Mouse (Mus musculus) limb, embryonic 11.5 days (tissue): ENCODE results near the gene Myh8. TPM values are rescaled to one million over a fixed set of nuclear protein-coding genes. Genes with fewer than 3 reads are reported as not detected.

Experiments used
- ATAC-seq: fragments of 200-750 bp; cut with Nextera tagmentation; 2 replicates; pipeline ENCODE4 v1.8.0; 2017; ENCODE audit warnings: low read depth; ENCODE audit not compliant: insufficient number of reproducible peaks, low FRiP score, low TSS enrichment
- DNase-seq: peaks from one replicate; pipeline ENCODE4 v3.0.0-alpha.2; 2015; ENCODE audit warnings: low spot score
- H3K27ac ChIP-seq: fragments of 300-500 bp; sonication (generic); replicated peaks from 2 replicates; pipeline ENCODE4 v1.5.1; 2014; ENCODE audit warnings: low read depth, mild to moderate bottlenecking, low read length
- H3K27me3 ChIP-seq: fragments of 300-500 bp; sonication (generic); 2 replicates; pipeline ENCODE4 v1.6.1; 2014; ENCODE audit warnings: mild to moderate bottlenecking, low read length, mixed read lengths; ENCODE audit not compliant: control insufficient read depth, insufficient read depth
- H3K36me3 ChIP-seq: fragments of 300-500 bp; sonication (generic); 2 replicates; pipeline ENCODE4 v1.6.1; 2014; ENCODE audit warnings: mild to moderate bottlenecking, low read length, moderate library complexity, mixed read lengths; ENCODE audit not compliant: control insufficient read depth, insufficient read depth
- H3K4me1 ChIP-seq: fragments of 300-500 bp; sonication (generic); 2 replicates; pipeline ENCODE4 v1.6.1; 2014; ENCODE audit warnings: low read length, mixed read lengths; ENCODE audit not compliant: control insufficient read depth, insufficient read depth
- H3K4me2 ChIP-seq: fragments of 300-500 bp; sonication (generic); 2 replicates; pipeline ENCODE4 v1.6.1; 2014; ENCODE audit warnings: low read depth, mild to moderate bottlenecking, moderate library complexity; ENCODE audit not compliant: severe bottlenecking
- H3K4me3 ChIP-seq: fragments of 300-500 bp; sonication (generic); 2 replicates; pipeline ENCODE4 v1.5.1; 2014; ENCODE audit warnings: low read depth, low read length
- H3K9ac ChIP-seq: fragments of 300-500 bp; sonication (generic); 2 replicates; pipeline ENCODE4 v1.6.1; 2014; ENCODE audit warnings: mild to moderate bottlenecking, low read length
- H3K9me3 ChIP-seq: fragments of 300-500 bp; sonication (generic); 2 replicates; pipeline ENCODE4 v1.6.1; 2016; ENCODE audit warnings: low read length; ENCODE audit not compliant: control insufficient read depth
- WGBS: fragments of 180-500 bp; shearing (Covaris S2); extraction: QIAGEN DNeasy Blood & Tissue Kit; methylation state at CpG from one replicate; pipeline ENCODE4 v1.1.7; 2014; 5-methylcytosine and 5-hydroxymethylcytosine counted together
- polyA plus RNA-seq: library from polyadenylated mRNA; unstranded; fragments of >200 nt; fragmentation: Nextera tagmentation; extraction: Ambion mirVana; gene quantifications from 2 replicates; pipeline ENCODE4 v1.2.1, GENCODE M21; 2014

The Myh8 gene
- 0.04 and 0.31 TPM in 2 replicates for polyA plus RNA-seq

DNA sequence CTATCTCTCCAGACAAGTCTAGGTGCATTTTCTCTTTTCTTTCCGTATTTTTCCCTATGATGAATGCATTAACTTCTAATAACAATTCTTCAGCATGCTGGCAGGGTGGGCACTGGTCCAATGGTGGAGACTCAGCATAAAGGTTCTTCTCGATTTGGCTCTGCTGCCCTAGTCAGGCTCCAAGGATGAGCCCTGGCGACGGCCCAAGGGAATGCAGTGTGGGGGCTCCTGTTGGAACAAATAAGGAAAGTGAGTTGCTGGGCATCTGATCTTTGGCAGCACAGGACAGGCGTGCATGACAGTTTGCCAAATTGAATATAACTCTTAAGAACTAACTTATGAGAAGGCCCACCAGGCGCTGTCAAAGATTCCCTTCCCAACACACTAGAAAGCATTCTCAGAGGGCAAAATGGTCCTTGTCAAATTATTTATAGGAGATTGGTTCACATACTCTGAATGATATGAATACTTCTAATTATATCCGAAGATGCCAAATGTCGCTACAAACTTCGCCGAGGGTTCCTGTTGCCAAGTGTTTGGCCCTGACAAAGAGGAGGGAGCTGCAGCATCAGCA lies at the start of gene Myh8:
Myh8 (plus strand) TSS at position 524 of the 574 bp plus-strand sequence.
- 90% methylated on average over 10 of the region's 10 CpGs for WGBS
- no peak for ATAC-seq

DNA sequence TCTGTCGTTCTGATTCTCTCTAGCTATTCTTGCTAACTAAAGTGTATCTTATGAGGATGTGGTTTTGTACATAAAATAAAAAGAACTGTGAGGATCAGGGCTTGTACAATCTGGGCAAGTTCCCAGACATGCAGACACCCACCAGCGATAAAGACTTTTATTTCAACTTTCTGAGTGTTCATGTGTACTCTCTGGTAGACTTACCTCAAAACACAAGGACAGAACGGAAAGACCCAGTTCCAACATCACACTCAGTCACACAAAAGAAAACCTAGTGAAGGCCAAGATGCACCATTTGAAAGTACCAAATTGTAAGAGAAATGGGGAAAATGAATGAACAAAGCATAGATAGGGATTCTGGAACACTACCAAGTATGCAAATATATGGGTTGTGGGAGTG lies 48.2 kb upstream of the Myh8 start:
- DNase-seq (no peak), ATAC-seq (no peak)
- Histone ChIP-seq H3K4me3 (no peak overlapping the region), H3K9ac (no peak overlapping the region), H3K4me1 (no peaks in the 10 kb centered on the region), H3K36me3 (no peaks in the 10 kb centered on the region), H3K9me3 (no peaks in the 10 kb centered on the region), H3K4me2 (no peak overlapping the region), H3K27me3 (no peaks in the 10 kb centered on the region), H3K27ac (no peak overlapping the region)
- 85% methylated on average over 3 of the region's 3 CpGs for whole genome bisulfite sequencing

More for the DNA sequence above, at the start of gene Myh8:
- Histone ChIP-seq H3K27me3 (no peaks in the 10 kb centered on the region), H3K36me3 (no peaks in the 10 kb centered on the region), H3K9ac (no peak within 1 kb of the TSS), H3K4me1 (no peaks in the 10 kb centered on the region), H3K27ac (no peak within 1 kb of the TSS), H3K9me3 (no peaks in the 10 kb centered on the region), H3K4me2 (no peak within 1 kb of the TSS), H3K4me3 (no peak within 1 kb of the TSS)
- no peak for DNase-seq

DNA sequence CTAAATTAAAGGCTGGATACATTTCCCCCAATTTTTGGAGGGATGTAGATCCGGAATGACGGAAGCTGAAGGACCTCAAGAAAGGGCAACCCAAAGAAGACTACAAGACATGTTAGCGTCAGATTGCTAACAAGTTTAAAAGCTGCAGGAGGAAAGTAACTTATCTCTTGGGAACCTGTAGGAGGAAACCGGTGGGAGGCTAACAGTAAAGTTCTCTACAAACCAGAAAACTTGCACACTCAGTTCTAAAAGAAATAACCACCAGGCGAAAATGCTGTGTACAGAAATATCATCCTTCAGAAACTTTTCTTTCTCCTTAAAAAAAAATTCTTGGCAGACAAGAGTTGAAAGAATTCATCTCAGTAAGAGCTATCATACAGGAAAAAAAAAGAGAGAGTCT lies 47.8 kb upstream of the Myh8 start:
- Histone ChIP-seq H3K9ac (no peak overlapping the region), H3K36me3 (no peaks in the 10 kb centered on the region), H3K4me1 (no peaks in the 10 kb centered on the region), H3K4me2 (no peak overlapping the region), H3K27ac (no peak overlapping the region), H3K27me3 (no peaks in the 10 kb centered on the region), H3K9me3 (no peaks in the 10 kb centered on the region), H3K4me3 (no peak overlapping the region)
- 86% methylated on average over 5 of the region's 5 CpGs for whole genome bisulfite sequencing
- ATAC-seq = no peak
- no peak for DNase-seq

GRCm38 (mm10) chr11:67229946-67230345 lies 47.0 kb upstream of the Myh8 start:
- no peak for ATAC-seq
- WGBS = 83% methylated on average over 2 of the region's 2 CpGs
- no peak overlapping the region for H3K4me3 ChIP-seq
- no peaks in the 10 kb centered on the region for H3K4me1 ChIP-seq
- no peaks in the 10 kb centered on the region for H3K9me3 ChIP-seq
- no peak for DNase-seq
- H3K27ac ChIP-seq = no peak overlapping the region
- H3K4me2 ChIP-seq = no peak overlapping the region
- H3K36me3 ChIP-seq = no peaks in the 10 kb centered on the region
- no peaks in the 10 kb centered on the region for H3K27me3 ChIP-seq
- no peak overlapping the region for H3K9ac ChIP-seq

GRCm38 (mm10) chr11:67235639-67236358 lies 41.1 kb upstream of the Myh8 start:
- no peak for ATAC-seq
- H3K27me3 ChIP-seq = no peaks in the 10 kb centered on the region
- H3K9ac ChIP-seq = no peak overlapping the region
- H3K4me3 ChIP-seq = no peak overlapping the region
- no peak overlapping the region for H3K27ac ChIP-seq
- WGBS = 55% methylated on average over 5 of the region's 5 CpGs
- no peaks in the 10 kb centered on the region for H3K36me3 ChIP-seq
- peak; percentile 63 for DNase-seq
- no peak overlapping the region for H3K4me2 ChIP-seq
- no peaks in the 10 kb centered on the region for H3K4me1 ChIP-seq
- no peaks in the 10 kb centered on the region for H3K9me3 ChIP-seq

GRCm38 (mm10) chr11:67236799-67237198 lies 40.1 kb upstream of the Myh8 start:
- Histone ChIP-seq H3K9ac (no peak overlapping the region), H3K9me3 (no peaks in the 10 kb centered on the region), H3K27me3 (no peaks in the 10 kb centered on the region), H3K4me1 (no peaks in the 10 kb centered on the region), H3K4me3 (no peak overlapping the region), H3K36me3 (no peaks in the 10 kb centered on the region), H3K27ac (no peak overlapping the region), H3K4me2 (no peak overlapping the region)
- ATAC-seq (no peak), DNase-seq (no peak)
- WGBS = 83% methylated on average over 9 of the region's 9 CpGs

GRCm38 (mm10) chr11:67237481-67238079 lies 39.3 kb upstream of the Myh8 start, which contains the start of gene Myh4:
Gene Myh4, plus strand, starts transcription at chr11:67238029.
- H3K27ac ChIP-seq = no peak within 1 kb of the TSS
- no peak for DNase-seq
- WGBS = 71% methylated on average over 5 of the region's 5 CpGs

DNA sequence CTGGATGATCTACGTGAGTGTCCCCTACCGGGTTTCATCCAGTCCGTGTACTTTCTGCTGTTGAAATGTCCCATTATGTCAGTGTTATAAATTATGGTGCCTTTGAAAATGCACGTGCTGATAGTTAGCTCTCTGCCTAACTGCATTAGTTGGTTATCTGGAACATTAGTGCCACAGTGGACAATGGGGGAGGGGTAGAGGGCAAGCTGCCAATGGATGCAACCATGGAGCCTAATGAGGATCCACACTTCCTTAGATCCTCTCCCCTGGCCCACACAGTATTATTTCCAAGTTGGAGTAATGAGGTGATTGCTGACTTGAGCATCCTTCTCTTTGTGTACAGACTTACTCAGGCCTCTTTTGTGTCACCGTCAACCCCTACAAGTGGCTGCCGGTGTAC lies 35.9 kb upstream of the Myh8 start:
- no peak overlapping the region for H3K9ac ChIP-seq
- DNase-seq = no peak
- H3K4me3 ChIP-seq = no peak overlapping the region
- no peak overlapping the region for H3K27ac ChIP-seq
- ATAC-seq = no peak
- no peaks in the 10 kb centered on the region for H3K4me1 ChIP-seq
- 80% methylated on average over 6 of the region's 6 CpGs for WGBS
- H3K36me3 ChIP-seq = no peaks in the 10 kb centered on the region
- no peak overlapping the region for H3K4me2 ChIP-seq
- no peaks in the 10 kb centered on the region for H3K27me3 ChIP-seq
- H3K9me3 ChIP-seq = no peaks in the 10 kb centered on the region

More at GRCm38 (mm10) chr11:67237481-67238079, 39.3 kb upstream of the Myh8 start, which contains the start of gene Myh4:
- no peak within 1 kb of the TSS for H3K4me2 ChIP-seq
- no peaks in the 10 kb centered on the region for H3K27me3 ChIP-seq
- H3K9ac ChIP-seq = no peak within 1 kb of the TSS
- no peaks in the 10 kb centered on the region for H3K9me3 ChIP-seq
- no peak within 1 kb of the TSS for H3K4me3 ChIP-seq
- no peak for ATAC-seq
- no peaks in the 10 kb centered on the region for H3K36me3 ChIP-seq
- H3K4me1 ChIP-seq = no peaks in the 10 kb centered on the region
